Mouse (Mus musculus): Measurements from ENCODE around the gene Aldh3a1.

GRCm38 (mm10) chr11:61199620-61200362, 7.5 kb upstream of the Aldh3a1 start:
- TF ChIP-seq CTCF (IDR thresholded peaks at IDR 0.05; ENCODE audit: low read depth): no peak
- TF ChIP-seq EP300 (optimal IDR thresholded peaks at IDR 0.05): no peak
